Mouse (Mus musculus) lung, embryonic 14.5 days (tissue): ENCODE measurements around the gene Efna5. TPM values are rescaled to one million over a fixed set of nuclear protein-coding genes. Genes with fewer than 3 reads are reported as not detected.

Source experiments
- ATAC-seq: fragments of 200-750 bp; cut with Nextera tagmentation; 2 replicates; pipeline ENCODE4 v1.8.0; 2017; ENCODE audit warnings: mild to moderate bottlenecking, moderate TSS enrichment, moderate library complexity; ENCODE audit not compliant: insufficient read depth
- DNase-seq: peaks from one replicate; pipeline ENCODE4 v3.0.0-alpha.2; 2015
- H3K27ac ChIP-seq: fragments of 300-500 bp; sonication (generic); 2 replicates; pipeline ENCODE4 v1.5.1; 2014; ENCODE audit warnings: low read depth, mild to moderate bottlenecking, moderate library complexity
- H3K27me3 ChIP-seq: fragments of 300-500 bp; sonication (generic); 2 replicates; pipeline ENCODE4 v1.6.1; 2014; ENCODE audit warnings: low read length, control low read depth; ENCODE audit not compliant: insufficient read depth
- H3K36me3 ChIP-seq: fragments of 300-500 bp; sonication (generic); 2 replicates; pipeline ENCODE4 v1.6.1; 2014; ENCODE audit warnings: control low read depth; ENCODE audit not compliant: insufficient read depth
- H3K4me1 ChIP-seq: fragments of 300-500 bp; sonication (generic); 2 replicates; pipeline ENCODE4 v1.6.1; 2014; ENCODE audit warnings: antibody characterized with exemption, control low read depth; ENCODE audit not compliant: insufficient read depth
- H3K4me2 ChIP-seq: fragments of 300-500 bp; sonication (generic); 2 replicates; pipeline ENCODE4 v1.6.1; 2014; ENCODE audit warnings: mild to moderate bottlenecking
- H3K4me3 ChIP-seq: fragments of 300-500 bp; sonication (generic); 2 replicates; pipeline ENCODE4 v1.5.1; 2014; ENCODE audit warnings: low read depth, low read length
- H3K9ac ChIP-seq: fragments of 300-500 bp; sonication (generic); 2 replicates; pipeline ENCODE4 v1.6.1; 2014
- H3K9me3 ChIP-seq: fragments of 300-500 bp; sonication (generic); 2 replicates; pipeline ENCODE4 v1.6.1; 2016; ENCODE audit warnings: low read depth, low read length, control low read depth
- CTCF ChIP-seq: IDR thresholded peaks from 2 replicates; pipeline ENCODE4 v1.5.1; 2016; ENCODE audit warnings: antibody characterized with exemption, low read depth
- WGBS: fragments of 180-500 bp; shearing (Covaris S2); extraction: QIAGEN DNeasy Blood & Tissue Kit; methylation state at CpG from one replicate; pipeline ENCODE4 v1.1.7; 2014; 5-methylcytosine and 5-hydroxymethylcytosine counted together
- polyA plus RNA-seq: library from polyadenylated mRNA; unstranded; fragments of >200 nt; fragmentation: Nextera tagmentation; extraction: Ambion mirVana; gene quantifications from 2 replicates; pipeline ENCODE4 v1.2.1, GENCODE M21; 2014

The Efna5 gene
- polyA plus RNA-seq, 1 experiment from 2014 or later = 14.8 TPM

GRCm38 (mm10) chr17:62726102-62726501 is 155.0 kb downstream of the Efna5 start:
- no peaks in the 10 kb centered on the region for H3K36me3 ChIP-seq
- no peak overlapping the region for H3K27ac ChIP-seq
- ATAC-seq (no peak), DNase-seq (no peak)
- H3K4me1 ChIP-seq = 0 out of 2 replicates have a peak, but pooled peaks cover 3% of the 10 kb centered on the region
- no peaks in the 10 kb centered on the region for H3K27me3 ChIP-seq
- TF ChIP-seq CTCF = no peak
- 68% methylated on average over 5 of the region's 5 CpGs for WGBS
- H3K9ac ChIP-seq = no peak overlapping the region
- H3K4me3 ChIP-seq = no peak overlapping the region
- H3K9me3 ChIP-seq = no peaks in the 10 kb centered on the region
- no peak overlapping the region for H3K4me2 ChIP-seq

- 62% methylated on average over 5 of the region's 5 CpGs for WGBS
- H3K9ac ChIP-seq = no peak overlapping the region
These were observed 158.2 kb downstream of the Efna5 start for GRCm38 (mm10) chr17:62722962-62723361.

DNA sequence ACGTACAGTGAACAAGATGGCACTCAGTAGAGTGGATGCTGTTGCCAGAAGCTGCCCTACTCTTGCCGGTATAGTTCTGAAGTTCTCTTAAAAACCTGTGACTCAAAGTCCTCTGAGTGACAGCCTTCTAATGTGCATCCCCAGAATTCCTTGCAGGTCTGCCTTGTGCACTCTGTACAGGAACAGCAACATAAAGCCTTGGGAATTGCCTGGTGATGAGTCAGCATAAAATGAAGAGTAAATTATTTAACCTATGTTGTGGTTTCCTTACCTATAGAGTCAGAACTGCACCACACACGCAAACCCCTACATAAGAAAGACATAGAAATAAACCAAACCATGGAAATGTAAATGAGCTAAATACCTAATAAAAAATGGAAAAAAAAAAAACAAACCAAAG is 159.5 kb downstream of the Efna5 start:
- 81% methylated on average over 3 of the region's 3 CpGs for WGBS
- H3K4me1 ChIP-seq = 0 out of 2 replicates have a peak, but pooled peaks cover 2% of the 10 kb centered on the region
- no peak for ATAC-seq
- no peak for TF ChIP-seq CTCF
- H3K9ac ChIP-seq = no peak overlapping the region
- no peak for DNase-seq
- no peak overlapping the region for H3K4me2 ChIP-seq
- no peak overlapping the region for H3K4me3 ChIP-seq
- H3K36me3 ChIP-seq = no peaks in the 10 kb centered on the region
- H3K9me3 ChIP-seq = no peaks in the 10 kb centered on the region
- no peaks in the 10 kb centered on the region for H3K27me3 ChIP-seq
- no peak overlapping the region for H3K27ac ChIP-seq

More at GRCm38 (mm10) chr17:62722962-62723361, 158.2 kb downstream of the Efna5 start:
- no peak for ATAC-seq
- 0 out of 2 replicates have a peak, but pooled peaks cover 2% of the 10 kb centered on the region for H3K4me1 ChIP-seq
- no peak overlapping the region for H3K4me2 ChIP-seq
- no peak for TF ChIP-seq CTCF
- no peak for DNase-seq
- H3K27me3 ChIP-seq = no peaks in the 10 kb centered on the region
- H3K36me3 ChIP-seq = no peaks in the 10 kb centered on the region
- H3K4me3 ChIP-seq = no peak overlapping the region
- no peak overlapping the region for H3K27ac ChIP-seq
- H3K9me3 ChIP-seq = no peaks in the 10 kb centered on the region

GRCm38 (mm10) chr17:62720740-62721450 is 160.2 kb downstream of the Efna5 start:
- no peak for TF ChIP-seq CTCF
- ATAC-seq (peak; percentile 86), DNase-seq (peak; percentile 66)
- no peaks in the 10 kb centered on the region for H3K9me3 ChIP-seq
- H3K9ac ChIP-seq = no peak overlapping the region
- H3K4me1 ChIP-seq = 0 out of 2 replicates have a peak, but pooled peaks cover 2% of the 10 kb centered on the region
- H3K4me3 ChIP-seq = no peak overlapping the region
- H3K27me3 ChIP-seq = no peaks in the 10 kb centered on the region
- no peak overlapping the region for H3K27ac ChIP-seq
- peak overlapping the region; percentile 40 for H3K4me2 ChIP-seq
- no peaks in the 10 kb centered on the region for H3K36me3 ChIP-seq
- 29% methylated on average over 20 of the region's 20 CpGs for WGBS

- no peak for TF ChIP-seq CTCF
- ATAC-seq (no peak), DNase-seq (no peak)
- H3K27me3 ChIP-seq = no peaks in the 10 kb centered on the region
- H3K9me3 ChIP-seq = no peaks in the 10 kb centered on the region
- 0 out of 2 replicates have a peak, but pooled peaks cover 2% of the 10 kb centered on the region for H3K4me1 ChIP-seq
- 62% methylated on average over 12 of the region's 12 CpGs for WGBS
- no peaks in the 10 kb centered on the region for H3K36me3 ChIP-seq
- H3K4me2 ChIP-seq = no peak overlapping the region
- H3K4me3 ChIP-seq = no peak overlapping the region
- no peak overlapping the region for H3K27ac ChIP-seq
- H3K9ac ChIP-seq = no peak overlapping the region
These were observed 163.5 kb downstream of the Efna5 start for GRCm38 (mm10) chr17:62717426-62718131.

- H3K4me1 ChIP-seq = no peaks in the 10 kb centered on the region
- no peak overlapping the region for H3K4me3 ChIP-seq
- TF ChIP-seq CTCF = no peak
- no peaks in the 10 kb centered on the region for H3K9me3 ChIP-seq
- no peak overlapping the region for H3K27ac ChIP-seq
- H3K4me2 ChIP-seq = no peak overlapping the region
- WGBS = 51% methylated on average over 3 of the region's 3 CpGs
- DNase-seq = no peak
- no peak for ATAC-seq
- H3K36me3 ChIP-seq = no peaks in the 10 kb centered on the region
- no peaks in the 10 kb centered on the region for H3K27me3 ChIP-seq
- H3K9ac ChIP-seq = no peak overlapping the region
These were observed 167.7 kb downstream of the Efna5 start for GRCm38 (mm10) chr17:62713455-62713854.

DNA sequence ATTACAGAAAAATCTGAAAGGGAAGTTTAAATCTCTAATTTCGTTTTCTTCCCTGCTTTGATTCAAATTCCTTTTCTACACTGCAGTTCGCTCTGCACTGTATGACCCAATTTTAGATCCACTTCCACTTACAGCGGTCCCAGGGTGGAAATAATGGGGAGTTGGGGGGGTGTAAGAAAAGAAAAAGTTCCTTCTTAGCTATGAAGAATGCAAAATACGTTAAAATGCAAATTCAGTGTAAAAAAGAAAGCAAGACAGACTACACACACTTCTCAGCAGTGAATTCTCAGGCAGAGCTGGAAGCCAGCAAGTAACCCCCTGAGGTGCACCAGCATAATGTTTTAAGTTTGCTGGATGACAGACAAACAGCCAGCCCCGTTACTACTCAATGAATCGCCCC is 174.7 kb downstream of the Efna5 start:
- Histone ChIP-seq H3K9me3 (no peaks in the 10 kb centered on the region), H3K36me3 (no peaks in the 10 kb centered on the region), H3K4me1 (no peaks in the 10 kb centered on the region), H3K9ac (no peak overlapping the region), H3K4me2 (no peak overlapping the region), H3K27ac (no peak overlapping the region), H3K4me3 (no peak overlapping the region), H3K27me3 (no peaks in the 10 kb centered on the region)
- DNase-seq (no peak), ATAC-seq (no peak)
- whole genome bisulfite sequencing = 69% methylated on average over 6 of the region's 6 CpGs
- no peak for TF ChIP-seq CTCF
